Mouse (Mus musculus): ENCODE measurements around the gene Vip. TPM values are rescaled to one million over a fixed set of nuclear protein-coding genes. Genes with fewer than 3 reads are reported as not detected.

The Vip gene
- 0.45 TPM in 1 of 2 replicates, not detected in the other for polyA plus RNA-seq (2016; fragmentation: Nextera tagmentation; extraction: Ambion mirVana)

- Histone ChIP-seq H3K36me3 (no peaks in the 10 kb centered on the region), H3K27me3 (ENCODE audit: low read depth, poor library complexity, severe bottlenecking) (no peaks in the 10 kb centered on the region), H3K9me3 (replicated peaks) (no peaks in the 10 kb centered on the region), H3K27ac (replicated peaks) (no peak within 1 kb of the TSS), H3K4me3 (no peak within 1 kb of the TSS), H3K4me1 (no peaks in the 10 kb centered on the region)
- DNase-seq (ENCODE audit: low spot score), result peak; percentile 38
- WGBS, result 38% methylated on average over 8 of the region's 8 CpGs
Measured at GRCm38 (mm10) chr10:5639112-5639511, at the start of gene Vip. TSS of gene Vip (plus strand) at chr10:5639218.

- H3K9me3 ChIP-seq (replicated peaks), result no peaks in the 10 kb centered on the region
- H3K4me1 ChIP-seq, result no peaks in the 10 kb centered on the region
- DNase-seq (ENCODE audit: low spot score), result no peak
- no peaks in the 10 kb centered on the region for H3K27me3 ChIP-seq (ENCODE audit: low read depth, poor library complexity, severe bottlenecking)
- H3K36me3 ChIP-seq, result no peaks in the 10 kb centered on the region
- no peak overlapping the region for H3K27ac ChIP-seq (replicated peaks)
- 81% methylated on average over 2 of the region's 2 CpGs for WGBS
- no peak overlapping the region for H3K4me3 ChIP-seq
Measured at GRCm38 (mm10) chr10:5591061-5591460, 48.0 kb upstream of the Vip start.

GRCm38 (mm10) chr10:5591996-5592395 lies 47.0 kb upstream of the Vip start:
- no peak overlapping the region for H3K4me3 ChIP-seq

GRCm38 (mm10) chr10:5593464-5593863 lies 45.6 kb upstream of the Vip start, which contains the start of gene Myct1:
TSS of gene Myct1 (plus strand) at chr10:5593775.
- DNase-seq (ENCODE audit: low spot score), result no peak
- no peak within 1 kb of the TSS for H3K27ac ChIP-seq (replicated peaks)
- H3K36me3 ChIP-seq, result no peaks in the 10 kb centered on the region
- no peaks in the 10 kb centered on the region for H3K27me3 ChIP-seq (ENCODE audit: low read depth, poor library complexity, severe bottlenecking)
- WGBS, result 73% methylated on average over 5 of the region's 5 CpGs
- H3K4me3 ChIP-seq, result no peak within 1 kb of the TSS
- no peaks in the 10 kb centered on the region for H3K4me1 ChIP-seq
- no peaks in the 10 kb centered on the region for H3K9me3 ChIP-seq (replicated peaks)

More at GRCm38 (mm10) chr10:5591996-5592395, 47.0 kb upstream of the Vip start:
- no peak for DNase-seq (ENCODE audit: low spot score)
- 81% methylated on average over 4 of the region's 4 CpGs for WGBS
- no peaks in the 10 kb centered on the region for H3K27me3 ChIP-seq (ENCODE audit: low read depth, poor library complexity, severe bottlenecking)
- H3K9me3 ChIP-seq (replicated peaks), result no peaks in the 10 kb centered on the region
- H3K4me1 ChIP-seq, result no peaks in the 10 kb centered on the region
- H3K36me3 ChIP-seq, result no peaks in the 10 kb centered on the region
- H3K27ac ChIP-seq (replicated peaks), result no peak overlapping the region

- Histone ChIP-seq H3K36me3 (no peaks in the 10 kb centered on the region), H3K4me1 (no peaks in the 10 kb centered on the region), H3K27me3 (ENCODE audit: low read depth, poor library complexity, severe bottlenecking) (no peaks in the 10 kb centered on the region), H3K27ac (replicated peaks) (no peak overlapping the region), H3K9me3 (replicated peaks) (no peaks in the 10 kb centered on the region), H3K4me3 (no peak overlapping the region)
- DNase-seq (ENCODE audit: low spot score), result no peak
- WGBS, result 72% methylated on average over 5 of the region's 5 CpGs
Measured at GRCm38 (mm10) chr10:5594457-5594856, 44.6 kb upstream of the Vip start.

- Histone ChIP-seq H3K27ac (replicated peaks) (no peak overlapping the region), H3K4me3 (no peak overlapping the region), H3K4me1 (no peaks in the 10 kb centered on the region), H3K9me3 (replicated peaks) (no peaks in the 10 kb centered on the region), H3K36me3 (no peaks in the 10 kb centered on the region), H3K27me3 (ENCODE audit: low read depth, poor library complexity, severe bottlenecking) (no peaks in the 10 kb centered on the region)
- WGBS, result 84% methylated on average over 6 of the region's 6 CpGs
- no peak for DNase-seq (ENCODE audit: low spot score)
Measured at GRCm38 (mm10) chr10:5596559-5596958, 42.5 kb upstream of the Vip start.

- Histone ChIP-seq H3K9me3 (replicated peaks) (no peaks in the 10 kb centered on the region), H3K4me3 (no peak overlapping the region), H3K27me3 (ENCODE audit: low read depth, poor library complexity, severe bottlenecking) (no peaks in the 10 kb centered on the region), H3K27ac (replicated peaks) (no peak overlapping the region), H3K36me3 (no peaks in the 10 kb centered on the region), H3K4me1 (no peaks in the 10 kb centered on the region)
- DNase-seq (ENCODE audit: low spot score), result peak; percentile 42
- 26% methylated on average over 7 of the region's 7 CpGs for WGBS
Measured at GRCm38 (mm10) chr10:5600123-5600522, 38.9 kb upstream of the Vip start.

GRCm38 (mm10) chr10:5603512-5603911 lies 35.5 kb upstream of the Vip start:
- H3K27ac ChIP-seq (replicated peaks), result no peak overlapping the region
- whole genome bisulfite sequencing, result 89% methylated on average over 10 of the region's 10 CpGs

GRCm38 (mm10) chr10:5604371-5604770 lies 34.6 kb upstream of the Vip start:
- no peaks in the 10 kb centered on the region for H3K4me1 ChIP-seq
- H3K27ac ChIP-seq (replicated peaks), result no peak overlapping the region
- H3K36me3 ChIP-seq, result no peaks in the 10 kb centered on the region
- 93% methylated on average over 13 of the region's 13 CpGs for WGBS
- DNase-seq (ENCODE audit: low spot score), result no peak
- H3K27me3 ChIP-seq (ENCODE audit: low read depth, poor library complexity, severe bottlenecking), result no peaks in the 10 kb centered on the region
- no peaks in the 10 kb centered on the region for H3K9me3 ChIP-seq (replicated peaks)
- H3K4me3 ChIP-seq, result no peak overlapping the region

More at GRCm38 (mm10) chr10:5603512-5603911, 35.5 kb upstream of the Vip start:
- H3K4me1 ChIP-seq, result no peaks in the 10 kb centered on the region
- no peaks in the 10 kb centered on the region for H3K9me3 ChIP-seq (replicated peaks)
- no peak for DNase-seq (ENCODE audit: low spot score)
- no peak overlapping the region for H3K4me3 ChIP-seq
- H3K36me3 ChIP-seq, result no peaks in the 10 kb centered on the region
- no peaks in the 10 kb centered on the region for H3K27me3 ChIP-seq (ENCODE audit: low read depth, poor library complexity, severe bottlenecking)

GRCm38 (mm10) chr10:5608874-5609273 lies 30.1 kb upstream of the Vip start:
- Histone ChIP-seq H3K4me1 (no peaks in the 10 kb centered on the region), H3K9me3 (replicated peaks) (no peaks in the 10 kb centered on the region), H3K27ac (replicated peaks) (no peak overlapping the region), H3K36me3 (no peaks in the 10 kb centered on the region), H3K27me3 (ENCODE audit: low read depth, poor library complexity, severe bottlenecking) (no peaks in the 10 kb centered on the region), H3K4me3 (no peak overlapping the region)
- WGBS, result 89% methylated on average over 3 of the region's 3 CpGs
- no peak for DNase-seq (ENCODE audit: low spot score)

- Histone ChIP-seq H3K4me1 (peaks cover 7% of the 10 kb centered on the region; the same call in 1 of the 2 replicates), H3K9me3 (replicated peaks) (no peaks in the 10 kb centered on the region), H3K27me3 (ENCODE audit: low read depth, poor library complexity, severe bottlenecking) (no peaks in the 10 kb centered on the region), H3K4me3 (no peak overlapping the region), H3K36me3 (no peaks in the 10 kb centered on the region), H3K27ac (replicated peaks) (no peak overlapping the region)
- no peak for DNase-seq (ENCODE audit: low spot score)
- 78% methylated on average over 13 of the region's 13 CpGs for WGBS
Measured at GRCm38 (mm10) chr10:5615186-5616040, 23.6 kb upstream of the Vip start.

GRCm38 (mm10) chr10:5626268-5626667 lies 12.8 kb upstream of the Vip start:
- 83% methylated on average over 5 of the region's 5 CpGs for WGBS
- H3K27ac ChIP-seq (replicated peaks), result no peak overlapping the region
- no peak for DNase-seq (ENCODE audit: low spot score)
- no peaks in the 10 kb centered on the region for H3K9me3 ChIP-seq (replicated peaks)
- H3K4me1 ChIP-seq, result no peaks in the 10 kb centered on the region
- H3K36me3 ChIP-seq, result no peaks in the 10 kb centered on the region
- H3K27me3 ChIP-seq (ENCODE audit: low read depth, poor library complexity, severe bottlenecking), result no peaks in the 10 kb centered on the region
- no peak overlapping the region for H3K4me3 ChIP-seq

- no peak for DNase-seq (ENCODE audit: low spot score)
- H3K4me3 ChIP-seq, result no peak overlapping the region
- H3K27me3 ChIP-seq (ENCODE audit: low read depth, poor library complexity, severe bottlenecking), result no peaks in the 10 kb centered on the region
- 81% methylated on average over 4 of the region's 4 CpGs for WGBS
- H3K36me3 ChIP-seq, result no peaks in the 10 kb centered on the region
- H3K9me3 ChIP-seq (replicated peaks), result no peaks in the 10 kb centered on the region
- H3K4me1 ChIP-seq, result no peaks in the 10 kb centered on the region
- no peak overlapping the region for H3K27ac ChIP-seq (replicated peaks)
Measured at GRCm38 (mm10) chr10:5633672-5634200, 5.3 kb upstream of the Vip start.

All from midbrain, embryonic 10.5 days (tissue).